Mouse (Mus musculus) kidney, adult 2 months (tissue): ENCODE results near the gene Lef1. TPM values are rescaled to one million over a fixed set of nuclear protein-coding genes. Genes with fewer than 3 reads are reported as not detected.

Experiments
- DNase-seq: peaks from one replicate; pipeline ENCODE4 v3.0.0; 2021
- H3K27ac ChIP-seq: fragments of 200-500 bp; 2 replicates; pipeline ENCODE4 v1.5.1; 2012; ENCODE audit warnings: low read depth, low read length, control low read depth, inconsistent platforms; ENCODE audit not compliant: insufficient read depth
- H3K27me3 ChIP-seq: fragments of 200-500 bp; replicated peaks from 2 replicates; pipeline ENCODE4 v1.6.1; 2012; ENCODE audit warnings: mild to moderate bottlenecking, moderate library complexity, low read length, inconsistent platforms; ENCODE audit not compliant: control insufficient read depth, insufficient read depth
- H3K36me3 ChIP-seq: fragments of 200-500 bp; 2 replicates; pipeline ENCODE4 v1.6.1; 2012; ENCODE audit warnings: mild to moderate bottlenecking, moderate library complexity, low read length, inconsistent platforms; ENCODE audit not compliant: control insufficient read depth, insufficient read depth
- H3K4me1 ChIP-seq: fragments of 200-500 bp; 2 replicates; pipeline ENCODE4 v1.6.1; 2011; ENCODE audit warnings: low read length; ENCODE audit not compliant: control insufficient read depth, insufficient read depth
- H3K4me3 ChIP-seq: fragments of 200-500 bp; 2 replicates; pipeline ENCODE4 v1.5.1; 2011; ENCODE audit warnings: mild to moderate bottlenecking, low read depth, low read length, control low read depth; ENCODE audit not compliant: insufficient read depth
- CTCF ChIP-seq: fragments of 200-500 bp; conservative IDR thresholded peaks from 2 replicates; pipeline ENCODE4 v1.5.1; 2011; ENCODE audit warnings: low read depth, mild to moderate bottlenecking, control low read depth, low read length, moderate library complexity, mixed read lengths; ENCODE audit not compliant: insufficient read depth, insufficient read length
- POLR2A ChIP-seq: fragments of 200-500 bp; IDR thresholded peaks from one replicate; pipeline ENCODE4 v1.6.1; 2011; ENCODE audit warnings: low read depth, low read length, control low read depth
- WGBS: fragments of 180-500 bp; shearing (Covaris S2); methylation state at CpG from one replicate; pipeline ENCODE4 v1.1.7; 2018; 5-methylcytosine and 5-hydroxymethylcytosine counted together
- polyA plus RNA-seq: library from polyadenylated mRNA; depleted of rRNA; stranded (reverse); fragments of >200 nt; gene quantifications from 2 replicates; pipeline ENCODE4 v1.2.3, GENCODE M21; 2012

The Lef1 gene
- polyA plus RNA-seq, 1 experiment = 8.4 TPM

DNA sequence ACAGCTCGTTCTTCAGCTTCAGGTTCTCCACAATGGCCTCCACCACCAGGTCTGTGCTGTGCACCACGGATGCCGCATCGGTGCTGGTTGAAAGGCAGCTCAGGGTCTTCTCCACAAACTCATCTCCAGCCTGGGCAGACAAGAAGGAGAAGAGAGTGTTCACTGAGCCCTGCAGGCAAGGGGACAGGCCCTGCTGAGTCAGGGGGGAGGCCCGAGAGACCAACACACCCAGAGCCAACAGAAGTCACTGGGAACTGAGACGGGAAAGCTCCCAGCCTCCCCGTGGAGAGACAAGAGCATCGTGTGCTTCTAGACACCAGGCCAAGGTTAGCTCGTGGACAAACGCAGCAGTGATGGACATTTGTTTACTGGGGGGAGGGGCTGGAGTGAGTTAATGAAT lies 138.2 kb downstream of the Lef1 start:
- DNase-seq = no peak
- H3K36me3 ChIP-seq = no peaks in the 10 kb centered on the region
- WGBS = 71% methylated on average over 10 of the region's 10 CpGs
- H3K4me1 ChIP-seq = peaks cover 11% of the 10 kb centered on the region; the same call in 1 of the 2 replicates
- H3K27me3 ChIP-seq = no peaks in the 10 kb centered on the region
- TF ChIP-seq CTCF (no peak), POLR2A (no peak)
- H3K27ac ChIP-seq = no peak overlapping the region
- no peak overlapping the region for H3K4me3 ChIP-seq

- Histone ChIP-seq H3K27me3 (no peaks in the 10 kb centered on the region), H3K36me3 (no peaks in the 10 kb centered on the region), H3K4me1 (peaks cover 11% of the 10 kb centered on the region; the same call in 1 of the 2 replicates), H3K27ac (no peak overlapping the region), H3K4me3 (no peak overlapping the region)
- 81% methylated on average over 2 of the region's 2 CpGs for WGBS
- DNase-seq = no peak
- TF ChIP-seq CTCF = no peak
- TF ChIP-seq POLR2A = no peak
Observed at GRCm38 (mm10) chr3:131250283-131250682, 140.0 kb downstream of the Lef1 start.

DNA sequence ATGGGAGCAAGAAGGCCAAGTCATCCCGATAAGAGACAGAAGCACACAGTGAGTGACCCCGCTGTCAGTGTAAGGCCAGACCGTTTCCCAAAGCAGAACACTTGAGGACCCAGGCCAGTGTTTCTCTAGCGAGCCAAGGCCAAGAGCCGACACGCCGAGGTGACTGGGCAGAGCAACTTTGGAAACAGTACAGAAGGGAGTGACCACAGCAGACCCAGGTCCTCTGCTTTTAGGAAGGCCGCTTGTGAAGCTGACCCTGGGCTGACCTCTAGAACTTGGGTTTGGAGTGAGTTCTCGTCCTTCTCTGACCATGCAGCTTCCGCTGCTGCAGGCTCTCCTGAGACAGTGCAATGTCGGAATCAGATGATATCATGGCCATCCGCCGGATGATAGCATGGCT lies 140.7 kb downstream of the Lef1 start:
- 77% methylated on average over 13 of the region's 13 CpGs for WGBS
- H3K36me3 ChIP-seq = no peaks in the 10 kb centered on the region

DNA sequence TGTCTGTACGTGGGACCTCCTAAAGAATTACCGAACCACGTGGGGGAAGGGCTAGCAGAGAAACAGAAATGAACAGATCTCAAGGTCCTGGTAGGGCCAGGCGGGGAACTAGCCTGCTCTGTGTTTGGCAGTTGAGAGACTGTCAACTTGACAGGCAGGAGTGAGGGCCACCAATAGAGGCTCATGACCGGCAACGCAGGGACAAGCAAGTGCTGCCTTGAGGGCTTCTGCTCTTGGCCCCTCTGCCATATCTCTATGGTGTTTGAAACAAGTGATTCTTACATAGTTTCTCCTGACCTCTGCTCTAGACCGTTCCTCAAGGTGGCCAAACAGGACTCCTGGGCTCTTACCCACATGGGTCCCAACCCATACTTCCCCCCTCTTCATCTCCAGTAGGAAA lies 141.3 kb downstream of the Lef1 start:
- TF ChIP-seq POLR2A (no peak), CTCF (no peak)
- no peak overlapping the region for H3K4me3 ChIP-seq
- DNase-seq = no peak
- 0 out of 2 replicates have a peak, but pooled peaks cover 2% of the 10 kb centered on the region for H3K4me1 ChIP-seq
- no peaks in the 10 kb centered on the region for H3K36me3 ChIP-seq
- no peaks in the 10 kb centered on the region for H3K27me3 ChIP-seq
- no peak overlapping the region for H3K27ac ChIP-seq
- 89% methylated on average over 7 of the region's 7 CpGs for WGBS

More for the DNA sequence above, 140.7 kb downstream of the Lef1 start:
- H3K4me3 ChIP-seq = no peak overlapping the region
- H3K27me3 ChIP-seq = no peaks in the 10 kb centered on the region
- H3K4me1 ChIP-seq = peaks cover 9% of the 10 kb centered on the region; the same call in 1 of the 2 replicates
- no peak overlapping the region for H3K27ac ChIP-seq
- DNase-seq = no peak
- no peak for TF ChIP-seq CTCF
- no peak for TF ChIP-seq POLR2A

DNA sequence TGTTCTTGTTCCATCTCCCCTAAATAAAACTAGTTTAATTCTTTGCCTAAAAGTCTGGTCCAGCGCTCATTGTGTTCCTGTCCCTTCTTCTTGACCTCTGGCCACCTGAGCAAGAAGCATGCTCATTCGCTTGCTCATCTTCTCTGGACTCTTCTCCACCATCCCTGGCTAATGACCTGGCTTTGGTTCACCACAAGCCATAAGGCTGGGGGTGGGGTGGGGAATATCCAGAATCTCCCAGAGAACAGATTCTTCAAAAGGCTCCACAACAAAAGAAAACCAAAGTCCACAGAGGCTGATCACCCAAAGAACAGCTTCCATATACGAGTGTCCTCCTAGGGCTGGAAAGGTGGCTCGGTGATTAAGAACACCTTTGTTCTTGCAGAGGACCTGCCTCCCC lies 144.7 kb downstream of the Lef1 start:
- DNase-seq = peak; percentile 70
- H3K27ac ChIP-seq = no peak overlapping the region
- H3K27me3 ChIP-seq = no peaks in the 10 kb centered on the region
- WGBS = 77% methylated on average over 4 of the region's 4 CpGs
- no peak overlapping the region for H3K4me3 ChIP-seq
- no peaks in the 10 kb centered on the region for H3K36me3 ChIP-seq
- H3K4me1 ChIP-seq = no peaks in the 10 kb centered on the region; the same call in 1 of the 2 replicates
- TF ChIP-seq CTCF (no peak), POLR2A (no peak)

GRCm38 (mm10) chr3:131255399-131255981 lies 145.2 kb downstream of the Lef1 start:
- Histone ChIP-seq H3K27me3 (no peaks in the 10 kb centered on the region), H3K27ac (no peak overlapping the region), H3K4me1 (no peaks in the 10 kb centered on the region; the same call in 1 of the 2 replicates), H3K36me3 (no peaks in the 10 kb centered on the region), H3K4me3 (no peak overlapping the region)
- 96% methylated on average over 3 of the region's 3 CpGs for WGBS
- DNase-seq = no peak
- no peak for TF ChIP-seq POLR2A
- no peak for TF ChIP-seq CTCF

- Histone ChIP-seq H3K36me3 (no peaks in the 10 kb centered on the region; the same call in none of the 2 replicates), H3K4me3 (no peak overlapping the region), H3K27me3 (no peaks in the 10 kb centered on the region), H3K4me1 (peaks cover 2% of the 10 kb centered on the region; the same call in 1 of the 2 replicates), H3K27ac (no peak overlapping the region)
- WGBS = 82% methylated on average over 3 of the region's 3 CpGs
- TF ChIP-seq POLR2A = no peak
- DNase-seq = no peak
Observed at GRCm38 (mm10) chr3:131258921-131259320, 148.7 kb downstream of the Lef1 start.
